Mouse (Mus musculus) olfactory bulb, adult 2 months (tissue): ENCODE data around the gene Lyar.

Experiments used
- CTCF ChIP-seq: fragments of 200-500 bp; IDR thresholded peaks from 2 replicates; pipeline ENCODE4 v1.5.1; 2012; ENCODE audit warnings: low read depth, mild to moderate bottlenecking, low read length, moderate library complexity; ENCODE audit not compliant: insufficient read depth
- POLR2A ChIP-seq: fragments of 200-500 bp; IDR thresholded peaks from 2 replicates; pipeline ENCODE4 v1.6.1; 2012; ENCODE audit warnings: mild to moderate bottlenecking, low read depth, low read length, moderate library complexity; ENCODE audit not compliant: insufficient read depth

DNA sequence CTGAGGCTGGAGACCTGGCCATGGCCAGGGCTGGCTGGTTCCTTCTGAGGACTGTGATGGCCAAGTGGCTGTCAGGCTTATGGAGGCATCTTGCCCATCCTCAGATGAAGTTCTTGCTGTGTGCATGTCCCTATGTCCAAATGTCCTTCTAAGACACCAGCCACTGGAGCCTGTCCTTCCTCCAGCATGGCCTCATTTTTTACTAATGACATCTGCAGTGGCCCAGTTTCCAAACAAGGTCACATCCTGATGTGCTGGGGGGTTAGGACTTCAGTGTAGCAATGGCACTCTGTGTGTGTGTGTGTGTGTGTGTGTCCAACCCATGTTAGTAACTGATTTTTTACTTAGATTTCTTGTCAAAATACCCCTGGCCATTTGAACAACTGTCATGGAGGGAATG lies 24.3 kb upstream of the Lyar start:
- no peak for TF ChIP-seq CTCF
- TF ChIP-seq POLR2A = no peak
